Mouse (Mus musculus): ENCODE measurements at regions not wholly inside any gene's neighbourhood (a gene's known extent, or its start where the extent isn't known, plus 50 kb on each side); places are given as distances from the start of the nearest gene placed in this dataset.

DNA sequence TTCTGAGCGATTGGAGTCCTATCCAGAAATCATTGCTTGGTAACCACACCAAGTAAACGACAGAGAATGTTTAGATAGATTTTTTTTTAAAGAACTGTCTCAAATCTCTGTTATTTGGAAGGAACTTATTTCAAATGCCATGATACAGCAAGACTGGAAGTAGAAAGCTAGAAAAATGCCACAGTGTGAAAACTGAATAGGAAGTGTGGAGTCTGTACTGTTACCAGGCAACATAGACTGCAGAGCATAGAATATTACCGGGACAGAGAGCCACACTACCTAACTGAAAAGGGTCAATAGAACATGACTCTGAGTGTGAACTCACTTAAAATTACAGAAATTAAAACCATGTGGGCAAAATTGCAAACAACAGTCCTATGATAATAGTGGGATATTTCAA is 52.4 kb upstream of the Adcy1 start:
- no peak overlapping the region for H3K27ac ChIP-seq (replicated peaks)
- WGBS = 89% methylated on average over 3 of the region's 3 CpGs
- no peaks in the 10 kb centered on the region for H3K4me1 ChIP-seq (replicated peaks)
- no peaks in the 10 kb centered on the region for H3K27me3 ChIP-seq
- H3K9ac ChIP-seq = no peak overlapping the region
- no peaks in the 10 kb centered on the region for H3K36me3 ChIP-seq
- no peaks in the 10 kb centered on the region for H3K9me3 ChIP-seq
- no peak overlapping the region for H3K4me3 ChIP-seq
- no peak overlapping the region for H3K4me2 ChIP-seq
- no peak for ATAC-seq (ENCODE audit: low read depth)

DNA sequence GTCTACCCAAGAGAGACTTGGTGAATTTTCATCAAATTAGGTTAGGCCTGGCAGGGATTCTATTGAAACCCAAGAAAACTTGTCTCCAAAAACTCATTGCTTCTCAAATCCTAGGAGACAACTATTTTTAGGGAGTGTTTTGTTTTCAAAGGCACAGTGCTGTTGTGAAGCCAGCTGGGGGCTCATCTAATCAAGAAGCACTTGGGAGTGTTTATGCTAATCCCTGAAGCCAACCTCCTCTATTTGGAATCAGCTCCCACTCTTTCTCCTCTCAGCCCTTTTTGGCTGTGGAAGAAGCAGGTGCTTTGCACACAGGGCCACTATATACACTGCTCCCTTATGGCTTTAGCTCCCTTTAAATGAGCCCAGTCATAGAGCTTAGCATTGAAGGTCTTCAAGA is 64.0 kb upstream of the Adcy1 start:
- Histone ChIP-seq H3K36me3 (no peaks in the 10 kb centered on the region), H3K4me1 (replicated peaks) (no peaks in the 10 kb centered on the region), H3K9me3 (no peaks in the 10 kb centered on the region), H3K27ac (replicated peaks) (no peak overlapping the region), H3K9ac (no peak overlapping the region), H3K27me3 (no peaks in the 10 kb centered on the region), H3K4me3 (no peak overlapping the region), H3K4me2 (no peak overlapping the region)
- no peak for ATAC-seq (ENCODE audit: low read depth)

DNA sequence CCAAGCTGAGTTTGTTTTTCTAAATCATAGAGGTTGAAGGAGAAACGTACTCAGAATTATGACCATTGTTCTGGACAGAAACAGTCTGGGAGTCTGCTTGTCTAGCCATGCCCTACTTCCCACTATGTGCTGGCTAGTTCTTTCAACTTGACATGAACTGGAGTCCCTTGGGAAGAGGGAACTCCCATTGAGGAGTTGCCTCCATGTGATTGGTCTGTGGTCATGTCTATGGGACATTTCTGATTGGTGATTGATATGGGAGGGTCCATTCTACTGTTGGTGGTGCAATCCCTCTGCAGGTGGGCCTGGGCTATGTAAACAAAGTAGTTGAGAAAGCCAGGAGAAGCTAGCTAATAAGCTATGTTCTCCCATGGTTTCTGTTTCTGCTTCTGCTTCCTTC is 64.5 kb upstream of the Adcy1 start:
- Histone ChIP-seq H3K9me3 (no peaks in the 10 kb centered on the region), H3K27me3 (no peaks in the 10 kb centered on the region), H3K4me3 (no peak overlapping the region), H3K36me3 (no peaks in the 10 kb centered on the region), H3K4me1 (replicated peaks) (no peaks in the 10 kb centered on the region), H3K27ac (replicated peaks) (no peak overlapping the region), H3K4me2 (no peak overlapping the region), H3K9ac (no peak overlapping the region)
- no peak for ATAC-seq (ENCODE audit: low read depth)
- WGBS = 79% methylated on average over 1 of the region's 1 CpGs

DNA sequence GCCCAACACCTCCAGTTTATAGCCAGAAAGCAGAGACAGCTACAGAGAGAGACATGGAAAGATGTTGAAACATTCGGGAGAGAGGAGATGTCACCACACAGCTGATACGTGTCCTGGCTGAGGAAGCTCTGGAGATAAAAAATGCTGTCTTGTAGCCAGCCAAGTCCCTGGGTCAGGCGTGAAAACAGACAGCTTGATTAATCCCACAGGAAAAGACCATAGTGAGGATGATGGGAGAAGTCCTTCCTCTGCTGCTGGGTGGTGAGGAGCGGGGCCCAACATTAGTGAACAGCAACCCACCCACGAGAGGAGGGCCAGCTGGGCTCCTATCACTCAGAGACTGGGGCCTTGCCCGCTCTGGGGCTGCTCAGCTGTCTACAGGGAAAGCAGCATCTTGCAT is 65.8 kb upstream of the Adcy1 start:
- no peak for ATAC-seq (ENCODE audit: low read depth)
- WGBS = 83% methylated on average over 6 of the region's 6 CpGs
- H3K27ac ChIP-seq (replicated peaks) = no peak overlapping the region

DNA sequence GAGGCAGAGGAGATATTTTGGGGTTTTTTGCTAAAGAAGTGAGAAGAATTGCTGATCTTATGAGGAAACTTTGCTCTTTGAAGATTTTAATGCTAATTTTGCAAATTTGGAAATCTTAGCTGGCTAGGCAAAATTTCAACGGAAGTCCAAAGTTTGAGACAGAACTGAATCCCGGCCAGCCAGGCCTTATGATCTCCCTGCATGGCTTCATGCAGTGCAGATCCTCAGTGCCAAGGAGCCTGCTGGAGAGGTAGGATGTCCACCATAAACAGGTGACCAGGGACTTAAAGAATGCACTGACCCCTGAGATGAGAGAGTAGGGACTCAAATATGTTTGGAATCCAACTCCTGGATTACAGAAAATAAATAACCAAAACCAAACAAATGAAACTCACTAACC is 69.6 kb upstream of the Adcy1 start:
- Histone ChIP-seq H3K4me1 (replicated peaks) (0 out of 2 replicates have a peak, but pooled peaks cover 5% of the 10 kb centered on the region), H3K9ac (no peak overlapping the region), H3K9me3 (no peaks in the 10 kb centered on the region), H3K4me3 (no peak overlapping the region), H3K27me3 (no peaks in the 10 kb centered on the region), H3K36me3 (no peaks in the 10 kb centered on the region), H3K4me2 (no peak overlapping the region), H3K27ac (replicated peaks) (no peak overlapping the region)
- WGBS = 91% methylated on average over 2 of the region's 2 CpGs
- no peak for ATAC-seq (ENCODE audit: low read depth)

More for the DNA sequence above, 65.8 kb upstream of the Adcy1 start:
- H3K9me3 ChIP-seq = no peaks in the 10 kb centered on the region
- H3K27me3 ChIP-seq = no peaks in the 10 kb centered on the region
- H3K4me1 ChIP-seq (replicated peaks) = no peaks in the 10 kb centered on the region
- no peak overlapping the region for H3K9ac ChIP-seq
- no peaks in the 10 kb centered on the region for H3K36me3 ChIP-seq
- H3K4me2 ChIP-seq = no peak overlapping the region
- no peak overlapping the region for H3K4me3 ChIP-seq

DNA sequence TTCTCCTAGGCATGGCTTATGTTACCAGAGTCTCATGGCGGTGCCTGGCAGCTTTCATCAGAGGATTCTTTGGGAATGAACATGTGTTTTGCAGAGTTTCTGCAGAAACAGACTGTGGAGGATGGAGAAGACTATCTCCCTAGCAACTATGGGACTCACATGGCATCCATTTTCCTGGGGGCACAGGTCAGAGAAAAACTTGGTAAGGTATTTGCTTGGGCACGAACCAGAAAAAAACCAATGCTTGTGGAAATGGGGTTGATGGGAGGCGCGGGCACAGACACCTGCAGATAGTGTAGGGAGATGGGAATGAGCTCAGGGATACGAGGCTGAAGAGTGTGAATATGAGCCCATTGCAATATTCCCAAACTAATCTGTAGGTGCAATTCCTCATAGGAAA is 71.7 kb upstream of the Adcy1 start:
- WGBS = 91% methylated on average over 5 of the region's 5 CpGs
- no peak for ATAC-seq (ENCODE audit: low read depth)

DNA sequence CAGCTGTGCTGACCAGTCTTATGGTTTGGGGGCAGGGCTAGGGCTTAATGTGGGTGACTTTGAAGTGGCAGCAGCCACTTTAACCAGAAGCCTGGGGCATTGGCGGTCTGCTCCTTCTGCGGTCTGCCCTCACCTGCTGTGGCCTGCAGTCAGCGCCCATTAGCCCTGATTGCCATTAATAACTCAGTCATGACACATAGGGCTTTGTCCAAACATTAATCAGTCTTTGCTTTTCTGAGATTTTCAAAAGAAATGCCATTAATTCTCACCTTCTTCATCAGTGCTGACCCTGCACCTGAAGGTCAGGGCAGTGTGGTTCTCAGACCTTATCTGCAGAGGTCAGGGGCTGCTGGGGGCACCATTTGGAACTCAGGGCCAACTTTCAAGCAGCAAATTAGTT is 72.6 kb upstream of the Adcy1 start:
- Histone ChIP-seq H3K27me3 (no peaks in the 10 kb centered on the region), H3K9me3 (no peaks in the 10 kb centered on the region), H3K9ac (no peak overlapping the region), H3K27ac (replicated peaks) (no peak overlapping the region), H3K4me2 (no peak overlapping the region), H3K4me3 (no peak overlapping the region), H3K4me1 (replicated peaks) (0 out of 2 replicates have a peak, but pooled peaks cover 6% of the 10 kb centered on the region), H3K36me3 (no peaks in the 10 kb centered on the region)
- ATAC-seq (ENCODE audit: low read depth) = no peak
- WGBS = 53% methylated on average over 3 of the region's 3 CpGs

More for the DNA sequence above, 71.7 kb upstream of the Adcy1 start:
- H3K4me2 ChIP-seq = no peak overlapping the region
- no peak overlapping the region for H3K27ac ChIP-seq (replicated peaks)
- 0 out of 2 replicates have a peak, but pooled peaks cover 6% of the 10 kb centered on the region for H3K4me1 ChIP-seq (replicated peaks)
- H3K36me3 ChIP-seq = no peaks in the 10 kb centered on the region
- H3K9ac ChIP-seq = no peak overlapping the region
- H3K4me3 ChIP-seq = no peak overlapping the region
- no peaks in the 10 kb centered on the region for H3K9me3 ChIP-seq
- no peaks in the 10 kb centered on the region for H3K27me3 ChIP-seq

DNA sequence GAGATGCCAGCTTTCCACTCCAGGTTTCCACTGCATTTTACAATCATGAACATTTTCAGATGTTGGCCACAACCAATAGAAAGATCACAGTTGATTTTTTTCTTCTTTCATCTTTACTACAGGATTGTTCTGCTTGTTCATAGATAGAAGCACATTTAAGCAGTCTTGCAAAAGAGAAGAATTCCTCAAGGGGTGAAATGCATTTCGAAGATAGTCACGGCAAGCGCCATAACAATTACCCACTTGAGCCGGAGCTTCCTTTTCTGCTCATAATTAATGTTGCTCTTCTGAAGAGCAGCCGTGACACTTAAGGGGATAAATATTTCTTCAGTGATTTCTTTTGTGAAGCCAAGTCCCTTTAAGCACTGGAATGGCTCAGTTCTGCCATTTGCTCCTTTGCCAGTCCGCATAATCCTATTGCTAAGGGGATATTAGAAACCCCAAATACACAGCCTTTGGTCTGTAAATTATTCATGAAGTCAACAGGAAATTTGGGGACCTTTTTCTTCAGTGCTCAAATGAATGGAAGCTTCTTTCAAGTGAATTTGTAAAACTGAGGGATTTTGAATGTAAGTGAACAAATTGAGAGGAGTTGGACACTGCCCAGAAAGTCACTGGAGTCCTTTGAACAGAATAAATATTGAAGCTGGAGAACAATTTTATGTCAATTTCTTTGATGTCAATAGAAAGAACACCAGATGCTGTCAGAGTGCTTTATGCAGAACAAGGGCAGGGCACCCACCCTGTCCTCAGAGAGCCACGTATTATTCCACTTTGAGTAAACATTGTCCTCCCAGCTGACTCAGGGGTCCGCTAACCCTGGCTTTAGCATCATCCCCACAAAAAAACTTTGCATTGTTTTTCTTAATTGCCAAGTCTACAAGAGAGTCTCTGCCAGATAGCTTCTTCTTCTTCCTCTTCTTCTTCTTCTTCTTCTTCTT is 74.1 kb upstream of the Adcy1 start:
- no peaks in the 10 kb centered on the region for H3K27me3 ChIP-seq
- no peak for ATAC-seq (ENCODE audit: low read depth)
- H3K4me2 ChIP-seq = no peak overlapping the region
- no peaks in the 10 kb centered on the region for H3K9me3 ChIP-seq
- no peak overlapping the region for H3K4me3 ChIP-seq
- no peak overlapping the region for H3K27ac ChIP-seq (replicated peaks)
- 57% methylated on average over 8 of the region's 8 CpGs for WGBS
- 0 out of 2 replicates have a peak, but pooled peaks cover 6% of the 10 kb centered on the region for H3K4me1 ChIP-seq (replicated peaks)
- no peaks in the 10 kb centered on the region for H3K36me3 ChIP-seq
- no peak overlapping the region for H3K9ac ChIP-seq

DNA sequence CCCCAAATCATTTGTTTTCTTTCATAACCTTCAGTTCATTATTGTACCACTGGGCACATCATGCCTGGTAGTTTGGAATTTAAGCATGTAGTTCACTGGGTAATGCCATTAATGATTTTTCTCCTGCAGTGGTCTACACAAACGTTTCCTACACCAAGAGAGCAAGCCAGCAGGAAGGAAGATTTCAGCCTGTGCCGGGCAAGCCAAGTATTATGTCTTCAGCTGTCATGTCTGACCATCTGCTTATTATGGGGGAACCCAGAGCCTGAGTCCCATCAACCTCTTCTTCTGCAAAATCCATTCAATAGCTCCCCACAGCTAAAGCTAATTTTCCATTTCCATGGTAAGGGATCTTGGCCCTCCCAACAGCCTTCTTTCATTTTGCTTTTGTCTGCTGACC is 75.3 kb upstream of the Adcy1 start:
- H3K9me3 ChIP-seq = no peaks in the 10 kb centered on the region
- H3K27me3 ChIP-seq = no peaks in the 10 kb centered on the region
- H3K27ac ChIP-seq (replicated peaks) = no peak overlapping the region
- ATAC-seq (ENCODE audit: low read depth) = no peak
- H3K36me3 ChIP-seq = no peaks in the 10 kb centered on the region
- 48% methylated on average over 2 of the region's 2 CpGs for WGBS
- H3K4me3 ChIP-seq = no peak overlapping the region
- no peak overlapping the region for H3K9ac ChIP-seq
- H3K4me2 ChIP-seq = no peak overlapping the region
- 0 out of 2 replicates have a peak, but pooled peaks cover 6% of the 10 kb centered on the region for H3K4me1 ChIP-seq (replicated peaks)

DNA sequence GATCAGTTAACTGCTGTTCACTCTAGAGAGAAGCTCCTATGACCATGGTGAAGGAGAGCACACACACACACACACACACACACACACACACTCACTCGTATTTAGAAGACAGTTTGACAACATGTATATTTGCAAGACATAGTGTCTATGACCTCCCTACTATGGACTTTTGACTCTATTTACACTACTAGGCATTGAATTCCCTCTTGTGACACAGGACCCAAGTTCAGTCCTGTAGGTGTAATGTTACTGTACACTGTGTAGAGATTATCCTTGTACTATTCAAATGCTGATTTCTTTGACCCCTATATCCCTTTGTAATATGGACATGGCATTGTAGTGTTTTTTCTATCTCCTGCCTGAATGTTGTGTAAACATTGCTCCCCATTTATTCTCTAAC is 76.2 kb upstream of the Adcy1 start:
- no peak overlapping the region for H3K9ac ChIP-seq
- H3K4me2 ChIP-seq = no peak overlapping the region
- WGBS = 78% methylated on average over 1 of the region's 1 CpGs
- H3K27ac ChIP-seq (replicated peaks) = no peak overlapping the region
- H3K36me3 ChIP-seq = no peaks in the 10 kb centered on the region
- H3K4me3 ChIP-seq = no peak overlapping the region
- no peaks in the 10 kb centered on the region for H3K27me3 ChIP-seq
- no peak for ATAC-seq (ENCODE audit: low read depth)
- no peaks in the 10 kb centered on the region for H3K9me3 ChIP-seq
- H3K4me1 ChIP-seq (replicated peaks) = 0 out of 2 replicates have a peak, but pooled peaks cover 6% of the 10 kb centered on the region

DNA sequence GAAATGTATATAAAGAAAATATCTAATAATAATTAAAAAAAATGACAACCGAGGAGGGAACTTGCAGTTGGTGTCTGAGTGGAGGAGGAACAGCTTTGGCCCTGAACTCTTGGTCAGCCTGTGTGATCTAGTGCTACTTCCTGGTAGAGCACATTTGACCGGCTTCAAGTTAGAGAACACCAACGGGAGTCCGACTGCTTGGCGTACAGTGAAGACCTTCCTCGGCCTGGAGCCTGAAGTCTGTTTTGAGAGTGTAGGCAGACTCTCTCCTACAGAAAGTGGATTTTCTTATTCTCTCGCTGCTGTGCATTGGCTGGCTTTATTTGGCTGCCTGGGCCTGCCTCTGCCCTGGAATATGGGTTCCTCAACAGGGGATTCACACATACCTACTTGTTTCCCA is 81.2 kb upstream of the Adcy1 start:
- no peaks in the 10 kb centered on the region for H3K27me3 ChIP-seq
- no peaks in the 10 kb centered on the region for H3K36me3 ChIP-seq
- no peak overlapping the region for H3K4me3 ChIP-seq
- no peak for ATAC-seq (ENCODE audit: low read depth)
- no peak overlapping the region for H3K27ac ChIP-seq (replicated peaks)
- no peak overlapping the region for H3K9ac ChIP-seq
- no peak overlapping the region for H3K4me2 ChIP-seq
- H3K9me3 ChIP-seq = no peaks in the 10 kb centered on the region
- 95% methylated on average over 7 of the region's 7 CpGs for WGBS
- H3K4me1 ChIP-seq (replicated peaks) = no peaks in the 10 kb centered on the region

DNA sequence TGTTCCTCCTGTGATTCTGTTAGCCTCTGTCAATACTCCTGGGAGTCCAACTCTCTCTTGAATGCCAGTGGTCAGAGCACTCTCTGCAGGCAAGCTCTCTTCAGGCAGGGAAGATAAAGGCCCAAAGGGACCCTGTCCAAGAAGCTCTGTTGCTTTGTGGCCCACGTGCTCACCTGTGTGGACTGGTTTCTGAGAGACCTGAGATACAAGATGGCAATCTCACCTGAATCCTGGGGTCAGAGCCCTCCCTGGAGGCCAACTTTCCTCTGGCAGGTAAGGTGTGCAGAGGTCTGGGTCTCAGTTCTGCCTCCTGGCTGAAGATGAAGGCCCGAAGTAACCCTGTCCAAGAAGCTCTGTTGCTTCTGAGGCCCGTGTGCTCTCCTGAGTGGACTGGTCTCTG is 83.6 kb upstream of the Adcy1 start:
- no peak overlapping the region for H3K9ac ChIP-seq
- H3K4me2 ChIP-seq = no peak overlapping the region
- ATAC-seq (ENCODE audit: low read depth) = no peak
- H3K36me3 ChIP-seq = no peaks in the 10 kb centered on the region
- no peaks in the 10 kb centered on the region for H3K4me1 ChIP-seq (replicated peaks)
- no peak overlapping the region for H3K27ac ChIP-seq (replicated peaks)
- no peak overlapping the region for H3K4me3 ChIP-seq
- 92% methylated on average over 3 of the region's 3 CpGs for WGBS
- H3K27me3 ChIP-seq = no peaks in the 10 kb centered on the region
- H3K9me3 ChIP-seq = no peaks in the 10 kb centered on the region

DNA sequence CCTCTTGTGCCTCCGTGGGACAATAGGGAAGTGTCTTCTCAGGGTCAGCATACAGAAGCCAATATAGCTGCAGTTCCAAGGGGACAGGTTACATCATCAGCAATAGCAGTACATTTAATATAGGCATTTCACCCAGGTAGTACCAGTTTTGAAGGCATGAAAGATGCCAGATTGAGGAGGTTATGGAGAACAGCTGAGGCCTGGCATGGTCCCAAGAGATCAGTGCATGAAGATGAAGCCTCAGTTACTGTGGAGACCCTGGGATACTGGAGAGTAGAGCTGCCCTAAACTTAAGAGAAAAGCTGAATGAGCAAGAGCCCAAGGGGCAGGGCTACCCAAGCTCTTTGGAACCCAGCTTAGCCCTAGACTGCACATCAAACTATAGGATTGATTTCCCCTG is 94.1 kb upstream of the Adcy1 start:
- Histone ChIP-seq H3K27ac (replicated peaks) (no peak overlapping the region), H3K27me3 (no peaks in the 10 kb centered on the region), H3K4me2 (no peak overlapping the region), H3K4me3 (no peak overlapping the region), H3K36me3 (no peaks in the 10 kb centered on the region), H3K9me3 (0 out of 2 replicates have a peak, but pooled peaks cover 3% of the 10 kb centered on the region), H3K4me1 (replicated peaks) (no peaks in the 10 kb centered on the region), H3K9ac (no peak overlapping the region)
- no peak for ATAC-seq (ENCODE audit: low read depth)
- 75% methylated on average over 1 of the region's 1 CpGs for WGBS
